ENCODE assay signal across 15 mouse cellular contexts in genomic region chr14:62353793-62354192, GRCm38 (mm10).
"Had no signal": no experiment of that assay in that cellular context is flagged by ENCODE, and none has a peak within 500 bp of the region (broad histone marks: within the 10 kb centered on the region; RNA-seq: fewer than 3 reads in every experiment).

No protein-coding gene starts in this region.

- H3K4me3 ChIP-seq: neural tube, embryonic 15.5 days; stomach, embryonic 15.5 days had no signal

- H3K4me2 ChIP-seq: neural tube, embryonic 15.5 days; stomach, embryonic 15.5 days had no signal

- H3K9me3 ChIP-seq: neural tube, embryonic 15.5 days; stomach, embryonic 15.5 days had no signal

- H3K4me1 ChIP-seq: stomach, embryonic 15.5 days had no signal

- H3K36me3 ChIP-seq: neural tube, embryonic 15.5 days had no signal

- H3K9ac ChIP-seq: neural tube, embryonic 15.5 days; stomach, embryonic 15.5 days had no signal

- H3K27ac ChIP-seq: neural tube, embryonic 15.5 days; stomach, embryonic 15.5 days; stomach, postnatal 0 days had no signal

- DNase-seq: retina, postnatal 1 day; right cerebral cortex, adult 18-20 months; right cerebral cortex, postnatal 14 days; right cerebral cortex, postnatal 25 days; right cerebral cortex, postnatal 4 days; spleen, adult 18-20 months; thymus, adult 18-20 months; thymus, adult 2 months; thymus, postnatal 14 days; thymus, postnatal 25 days; thymus, postnatal 36 days; thymus, postnatal 4 days had no signal

- H3K27me3 ChIP-seq: neural tube, embryonic 15.5 days; stomach, embryonic 15.5 days had no signal
